Mouse (Mus musculus) MEL (cell line): ENCODE data around the gene Oxtr. TPM values are rescaled to one million over a fixed set of nuclear protein-coding genes. Genes with fewer than 3 reads are reported as not detected.

Source experiments
- DNase-seq: peaks from one replicate; pipeline ENCODE4 v3.0.0; 2011; ENCODE audit warnings: low read depth, low spot score
- H3K27ac ChIP-seq: 2 replicates; pipeline ENCODE4 v1.5.1; 2012; ENCODE audit warnings: low read depth, mild to moderate bottlenecking, control low read depth, low read length, moderate library complexity; ENCODE audit not compliant: control insufficient read depth
- H3K27me3 ChIP-seq, 2 experiments: fragments of 150-350 bp in 1 of 2; sonication (generic) in 1 of 2; 2 replicates each; pipeline ENCODE4 v1.6.1; 2012; ENCODE audit warnings: low read length in 2 of 2, mild to moderate bottlenecking in 2 of 2, improper control_type of control experiment in 1 of 2, moderate library complexity in 1 of 2; ENCODE audit not compliant: insufficient read depth in 2 of 2, control insufficient read depth in 1 of 2
- H3K36me3 ChIP-seq, 2 experiments: 2 replicates each; pipeline ENCODE4 v1.6.1; 2012 to 2014; ENCODE audit warnings: low read length in 2 of 2, improper control_type of control experiment in 1 of 2, inconsistent platforms in 1 of 2, mild to moderate bottlenecking in 1 of 2; ENCODE audit not compliant: insufficient read depth in 2 of 2, control insufficient read depth in 1 of 2
- H3K4me1 ChIP-seq, 2 experiments: fragments of 150-350 bp in 1 of 2; sonication (generic) in 1 of 2; 2 replicates each; pipeline ENCODE4 v1.6.1; 2012; ENCODE audit warnings: low read length in 2 of 2, improper control_type of control experiment in 1 of 2, mild to moderate bottlenecking in 1 of 2; ENCODE audit not compliant: insufficient read depth in 2 of 2, control insufficient read depth in 1 of 2
- H3K4me3 ChIP-seq, 2 experiments: fragments of 150-350 bp in 1 of 2; sonication (generic) in 1 of 2; 2 replicates each; pipeline ENCODE4 v1.5.1; 2012; ENCODE audit warnings: low read depth in 2 of 2, low read length in 2 of 2, mild to moderate bottlenecking in 2 of 2, moderate library complexity in 2 of 2, control low read depth in 1 of 2, improper control_type of control experiment in 1 of 2; ENCODE audit not compliant: control insufficient read depth in 1 of 2, insufficient read depth in 1 of 2
- H3K79me2 ChIP-seq: 2 replicates; pipeline ENCODE4 v1.6.1; 2012; ENCODE audit warnings: mild to moderate bottlenecking, low read length, moderate library complexity; ENCODE audit not compliant: control insufficient read depth, poor library complexity, insufficient read depth
- H3K9ac ChIP-seq: 2 replicates; pipeline ENCODE4 v1.6.1; 2012; ENCODE audit warnings: low read depth, mild to moderate bottlenecking, control low read depth, low read length, moderate library complexity; ENCODE audit not compliant: control insufficient read depth, poor library complexity, severe bottlenecking
- H3K9me3 ChIP-seq: fragments of 150-350 bp; sonication (generic); replicated peaks from 2 replicates; pipeline ENCODE4 v1.6.1; 2012; ENCODE audit warnings: mild to moderate bottlenecking, low read length, improper control_type of control experiment, moderate library complexity; ENCODE audit not compliant: insufficient read depth
- CTCF ChIP-seq, 3 experiments: IDR thresholded peaks in 2 of 3; conservative IDR thresholded peaks in 1 of 3; 2 replicates each; pipeline ENCODE4 v1.5.1; 2011 to 2012; ENCODE audit warnings: low read length in 3 of 3, low read depth in 2 of 3, mild to moderate bottlenecking in 2 of 3, improper control_type of control experiment in 1 of 3, inconsistent platforms in 1 of 3, mixed read lengths in 1 of 3, moderate library complexity in 1 of 3; ENCODE audit not compliant: control insufficient read depth in 1 of 3, insufficient read depth in 1 of 3, poor library complexity in 1 of 3, severe bottlenecking in 1 of 3
- E2F4 ChIP-seq: IDR thresholded peaks from 2 replicates; pipeline ENCODE4 v1.6.1; 2011; ENCODE audit warnings: low read depth, low read length, improper control_type of control experiment, borderline replicate concordance
- GABPA ChIP-seq: IDR thresholded peaks from 2 replicates; pipeline ENCODE4 v1.6.1; 2012; ENCODE audit warnings: low read depth, mild to moderate bottlenecking, inconsistent platforms, low read length, improper control_type of control experiment, moderate library complexity
- MAFK ChIP-seq: IDR thresholded peaks from 2 replicates; pipeline ENCODE4 v1.6.1; 2011; ENCODE audit warnings: low read depth, mild to moderate bottlenecking, low read length, improper control_type of control experiment, borderline replicate concordance
- MAX ChIP-seq: IDR thresholded peaks from 2 replicates; pipeline ENCODE4 v1.6.1; 2011; ENCODE audit warnings: low read length, improper control_type of control experiment
- MAZ ChIP-seq: IDR thresholded peaks from 2 replicates; pipeline ENCODE4 v1.6.1; 2012; ENCODE audit warnings: low read depth, mild to moderate bottlenecking, inconsistent platforms, low read length, improper control_type of control experiment
- MYB ChIP-seq: IDR thresholded peaks from 2 replicates; pipeline ENCODE4 v1.6.1; 2011; ENCODE audit warnings: mild to moderate bottlenecking, low read depth, low read length, improper control_type of control experiment
- MYC ChIP-seq: IDR thresholded peaks from 2 replicates; pipeline ENCODE4 v1.6.1; 2011; ENCODE audit warnings: low read depth, mild to moderate bottlenecking, low read length, improper control_type of control experiment, moderate library complexity
- NRF1 ChIP-seq: IDR thresholded peaks from 2 replicates; pipeline ENCODE4 v1.6.1; 2014; ENCODE audit warnings: low read depth, mild to moderate bottlenecking, inconsistent platforms, low read length, improper control_type of control experiment, moderate library complexity; ENCODE audit not compliant: poor library complexity, insufficient read depth, severe bottlenecking
- POLR2AphosphoS2 ChIP-seq: IDR thresholded peaks from 2 replicates; pipeline ENCODE4 v1.6.1; 2011; ENCODE audit warnings: low read length, improper control_type of control experiment
- SIN3A ChIP-seq: IDR thresholded peaks from 2 replicates; pipeline ENCODE4 v1.6.1; 2012; ENCODE audit warnings: low read length, improper control_type of control experiment, inconsistent platforms
- SMC3 ChIP-seq: IDR thresholded peaks from 2 replicates; pipeline ENCODE4 v1.6.1; 2011; ENCODE audit warnings: low read depth, low read length, improper control_type of control experiment
- TBP ChIP-seq: IDR thresholded peaks from 2 replicates; pipeline ENCODE4 v1.8.0; 2011; ENCODE audit warnings: low read depth, low read length, improper control_type of control experiment
- USF1 ChIP-seq: IDR thresholded peaks from 2 replicates; pipeline ENCODE4 v1.6.1; 2014; ENCODE audit warnings: low read depth, mild to moderate bottlenecking, inconsistent platforms, low read length, improper control_type of control experiment, moderate library complexity
- USF2 ChIP-seq, 2 experiments: IDR thresholded peaks; 2 replicates each; pipeline ENCODE4 v1.6.1; 2011 to 2012; ENCODE audit warnings: improper control_type of control experiment in 2 of 2, low read length in 2 of 2, borderline replicate concordance in 1 of 2, inconsistent platforms in 1 of 2, low read depth in 1 of 2, mild to moderate bottlenecking in 1 of 2; ENCODE audit not compliant: insufficient read depth in 1 of 2
- ZKSCAN1 ChIP-seq: IDR thresholded peaks from 2 replicates; pipeline ENCODE4 v1.6.1; 2012; ENCODE audit warnings: low read depth, mild to moderate bottlenecking, inconsistent platforms, low read length, improper control_type of control experiment, moderate library complexity
- ZNF384 ChIP-seq: IDR thresholded peaks from 2 replicates; pipeline ENCODE4 v1.6.1; 2012; ENCODE audit warnings: low read depth, mild to moderate bottlenecking, inconsistent platforms, low read length, improper control_type of control experiment
- polyA plus RNA-seq, 2 experiments: library from polyadenylated mRNA; stranded (reverse) in 1 of 2; unstranded in 1 of 2; fragments of >175 nt in 1 of 2; fragments of >200 nt in 1 of 2; gene quantifications; 2 replicates each; pipeline versions ENCODE4 v1.2.1 to v1.2.4; 2012; ENCODE audit warnings: low replicate concordance in 2 of 2, low read depth in 1 of 2; ENCODE audit not compliant: insufficient read length in 2 of 2, insufficient read depth in 1 of 2, missing spikeins in 1 of 2
- total RNA-seq: library from RNA; depleted of rRNA; stranded (reverse); fragments of 300-350 nt; gene quantifications from 2 replicates; pipeline ENCODE4 v1.2.3, GENCODE M21; 2012

Gene Oxtr
- total and polyA plus RNA-seq, 3 experiments = 0.03 TPM; not detected in 2

DNA sequence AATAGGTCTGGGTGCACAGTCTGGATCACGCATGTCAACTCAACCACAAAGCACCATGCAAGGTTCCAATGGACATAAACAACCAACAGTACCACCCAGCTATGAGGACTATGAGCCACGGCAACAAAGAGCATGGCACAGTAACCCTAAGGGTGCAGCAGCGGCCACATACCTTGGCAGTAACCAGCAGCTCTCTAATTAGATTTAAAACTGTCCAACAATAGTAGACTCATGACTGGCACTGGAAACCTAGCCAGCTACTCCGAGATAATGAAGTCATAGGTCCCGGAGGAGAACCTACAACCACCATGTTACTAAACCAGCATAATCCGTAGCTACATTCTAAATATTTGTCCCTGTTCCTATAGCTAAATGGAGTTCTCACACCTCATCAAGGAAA is 24.8 kb upstream of the Oxtr start:
- DNase-seq = no peak
- TF ChIP-seq POLR2AphosphoS2 (no peak), NRF1 (no peak), USF2 (IDR thresholded peaks at IDR 0.05; ENCODE audit: borderline replicate concordance in 1 of 2, insufficient read depth in 1 of 2, low read depth in 1 of 2, low read length in 2 of 2) (no peak), TBP (no peak), ZNF384 (no peak), CTCF (IDR thresholded peaks at IDR 0.05 in 2 of 3, conservative IDR thresholded peaks at IDR 0.05 in 1 of 3; ENCODE audit: control insufficient read depth in 1 of 3, insufficient read depth in 1 of 3, low read depth in 2 of 3, low read length in 3 of 3, poor library complexity in 1 of 3, severe bottlenecking in 1 of 3) (no peak)
- no peaks in the 10 kb centered on the region for H3K9me3 ChIP-seq

DNA sequence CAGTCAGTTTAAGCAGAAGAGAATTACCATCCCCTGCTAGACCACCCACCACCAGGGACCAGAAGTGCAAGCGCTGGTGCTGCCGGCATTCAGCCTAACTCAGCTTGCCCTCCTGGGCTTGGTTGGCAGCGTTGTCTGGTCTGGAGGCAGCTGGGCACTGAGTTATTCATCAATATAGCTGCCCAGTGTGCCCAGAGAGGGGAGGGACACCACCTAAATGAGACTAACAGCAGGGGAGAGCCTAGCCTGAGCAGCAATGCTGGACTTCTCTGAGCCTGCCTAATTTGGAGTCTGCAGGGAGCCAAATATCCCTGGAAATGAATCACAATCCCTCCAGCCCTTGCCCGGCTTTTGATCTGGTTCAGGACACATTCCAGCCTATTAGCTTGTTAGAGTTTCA is 20.6 kb upstream of the Oxtr start:
- no peak overlapping the region for H3K27ac ChIP-seq
- no peak overlapping the region for H3K4me3 ChIP-seq
- no peak for DNase-seq
- H3K9ac ChIP-seq = no peak overlapping the region
- H3K36me3 ChIP-seq = no peaks in the 10 kb centered on the region
- H3K79me2 ChIP-seq = no peaks in the 10 kb centered on the region
- TF ChIP-seq SMC3 (no peak), CTCF (IDR thresholded peaks at IDR 0.05 in 2 of 3, conservative IDR thresholded peaks at IDR 0.05 in 1 of 3; ENCODE audit: control insufficient read depth in 1 of 3, insufficient read depth in 1 of 3, low read depth in 2 of 3, low read length in 3 of 3, poor library complexity in 1 of 3, severe bottlenecking in 1 of 3) (no peak), MYC (no peak), MAX (no peak), SIN3A (no peak), ZKSCAN1 (no peak), E2F4 (no peak), MAFK (no peak), MAZ (no peak), MYB (no peak), GABPA (no peak), USF1 (no peak), USF2 (IDR thresholded peaks at IDR 0.05; ENCODE audit: borderline replicate concordance in 1 of 2, insufficient read depth in 1 of 2, low read depth in 1 of 2, low read length in 2 of 2) (no peak)
- no peaks in the 10 kb centered on the region for H3K27me3 ChIP-seq
- no peaks in the 10 kb centered on the region for H3K9me3 ChIP-seq
- H3K4me1 ChIP-seq = no peaks in the 10 kb centered on the region

More for the DNA sequence above, 24.8 kb upstream of the Oxtr start:
- Histone ChIP-seq H3K9ac (no peak overlapping the region), H3K4me1 (no peaks in the 10 kb centered on the region), H3K27ac (no peak overlapping the region), H3K27me3 (no peaks in the 10 kb centered on the region), H3K36me3 (no peaks in the 10 kb centered on the region), H3K79me2 (no peaks in the 10 kb centered on the region), H3K4me3 (no peak overlapping the region)
